Mouse (Mus musculus): Measurements from ENCODE around the gene Hyal3. TPM values are rescaled to one million over a fixed set of nuclear protein-coding genes. Genes with fewer than 3 reads are reported as not detected.

The Hyal3 gene
- total and polyA plus RNA-seq, 2 experiments from 2014 or later: 1.9 to 4.9 TPM

GRCm38 (mm10) chr9:107593101-107593976 is 12.7 kb downstream of the Hyal3 start:
- H3K27me3 ChIP-seq (ENCODE audit: insufficient read depth, low read length): no peaks in the 10 kb centered on the region
- WGBS: 63% methylated on average over 11 of the region's 11 CpGs

GRCm38 (mm10) chr9:107594281-107595062 is 13.9 kb downstream of the Hyal3 start:
- Histone ChIP-seq H3K36me3 (ENCODE audit: insufficient read depth, low read length) (peaks cover 26% of the 10 kb centered on the region), H3K4me2 (ENCODE audit: low read depth, low read length) (no peak overlapping the region), H3K4me1 (ENCODE audit: insufficient read depth, low read length) (no peaks in the 10 kb centered on the region), H3K9ac (replicated peaks; ENCODE audit: low read length) (no peak overlapping the region), H3K4me3 (ENCODE audit: low read length) (no peak overlapping the region), H3K27me3 (ENCODE audit: insufficient read depth, low read length) (no peaks in the 10 kb centered on the region), H3K9me3 (ENCODE audit: low read length) (no peaks in the 10 kb centered on the region), H3K27ac (no peak overlapping the region)
- ATAC-seq (no peak), DNase-seq (ENCODE audit: low spot score) (no peak)
- 69% methylated on average over 8 of the region's 8 CpGs for WGBS
- no peak for TF ChIP-seq CTCF (IDR thresholded peaks at IDR 0.05; ENCODE audit: low read depth)

More at GRCm38 (mm10) chr9:107593101-107593976, 12.7 kb downstream of the Hyal3 start:
- Histone ChIP-seq H3K4me1 (ENCODE audit: insufficient read depth, low read length) (peaks cover 2% of the 10 kb centered on the region; the same call in 1 of the 2 replicates), H3K9me3 (ENCODE audit: low read length) (no peaks in the 10 kb centered on the region), H3K36me3 (ENCODE audit: insufficient read depth, low read length) (peaks cover 26% of the 10 kb centered on the region), H3K9ac (replicated peaks; ENCODE audit: low read length) (no peak overlapping the region), H3K27ac (no peak overlapping the region), H3K4me3 (ENCODE audit: low read length) (no peak overlapping the region), H3K4me2 (ENCODE audit: low read depth, low read length) (no peak overlapping the region)
- DNase-seq (ENCODE audit: low spot score): peak; percentile 68
- no peak for TF ChIP-seq CTCF (IDR thresholded peaks at IDR 0.05; ENCODE audit: low read depth)
- ATAC-seq: peak; percentile 50

GRCm38 (mm10) chr9:107596619-107597569 is 16.3 kb downstream of the Hyal3 start:
- no peaks in the 10 kb centered on the region for H3K27me3 ChIP-seq (ENCODE audit: insufficient read depth, low read length)
- no peak overlapping the region for H3K9ac ChIP-seq (replicated peaks; ENCODE audit: low read length)
- no peaks in the 10 kb centered on the region; the same call in 1 of the 2 replicates for H3K4me1 ChIP-seq (ENCODE audit: insufficient read depth, low read length)
- no peaks in the 10 kb centered on the region for H3K9me3 ChIP-seq (ENCODE audit: low read length)
- TF ChIP-seq CTCF (IDR thresholded peaks at IDR 0.05; ENCODE audit: low read depth): no peak
- ATAC-seq (no peak), DNase-seq (ENCODE audit: low spot score) (no peak)
- no peak overlapping the region for H3K27ac ChIP-seq
- no peak overlapping the region for H3K4me3 ChIP-seq (ENCODE audit: low read length)
- no peak overlapping the region for H3K4me2 ChIP-seq (ENCODE audit: low read depth, low read length)
- peaks cover 9% of the 10 kb centered on the region; the same call in 1 of the 2 replicates for H3K36me3 ChIP-seq (ENCODE audit: insufficient read depth, low read length)
- WGBS: 86% methylated on average over 11 of the region's 11 CpGs

GRCm38 (mm10) chr9:107598385-107598784 is 17.8 kb downstream of the Hyal3 start:
- DNase-seq (ENCODE audit: low spot score) (no peak), ATAC-seq (no peak)
- Histone ChIP-seq H3K4me1 (ENCODE audit: insufficient read depth, low read length) (no peaks in the 10 kb centered on the region; the same call in 1 of the 2 replicates), H3K36me3 (ENCODE audit: insufficient read depth, low read length) (0 out of 2 replicates have a peak, but pooled peaks cover 5% of the 10 kb centered on the region), H3K9me3 (ENCODE audit: low read length) (no peaks in the 10 kb centered on the region), H3K9ac (replicated peaks; ENCODE audit: low read length) (no peak overlapping the region), H3K27me3 (ENCODE audit: insufficient read depth, low read length) (no peaks in the 10 kb centered on the region), H3K27ac (no peak overlapping the region), H3K4me3 (ENCODE audit: low read length) (no peak overlapping the region), H3K4me2 (ENCODE audit: low read depth, low read length) (no peak overlapping the region)
- 73% methylated on average over 5 of the region's 5 CpGs for WGBS
- TF ChIP-seq CTCF (IDR thresholded peaks at IDR 0.05; ENCODE audit: low read depth): no peak

- H3K4me3 ChIP-seq (ENCODE audit: low read length): no peak overlapping the region
- TF ChIP-seq CTCF (IDR thresholded peaks at IDR 0.05; ENCODE audit: low read depth): no peak
- H3K9me3 ChIP-seq (ENCODE audit: low read length): no peaks in the 10 kb centered on the region
- WGBS: 93% methylated on average over 9 of the region's 9 CpGs
- no peaks in the 10 kb centered on the region for H3K36me3 ChIP-seq (ENCODE audit: insufficient read depth, low read length)
- no peaks in the 10 kb centered on the region for H3K27me3 ChIP-seq (ENCODE audit: insufficient read depth, low read length)
- no peak overlapping the region for H3K9ac ChIP-seq (replicated peaks; ENCODE audit: low read length)
- no peak overlapping the region for H3K27ac ChIP-seq
- no peaks in the 10 kb centered on the region; the same call in 1 of the 2 replicates for H3K4me1 ChIP-seq (ENCODE audit: insufficient read depth, low read length)
- ATAC-seq (no peak), DNase-seq (ENCODE audit: low spot score) (no peak)
- no peak overlapping the region for H3K4me2 ChIP-seq (ENCODE audit: low read depth, low read length)
Measured at GRCm38 (mm10) chr9:107599433-107599832, 18.8 kb downstream of the Hyal3 start.

GRCm38 (mm10) chr9:107599842-107600241 is 19.2 kb downstream of the Hyal3 start:
- no peak for TF ChIP-seq CTCF (IDR thresholded peaks at IDR 0.05; ENCODE audit: low read depth)
- Histone ChIP-seq H3K27me3 (ENCODE audit: insufficient read depth, low read length) (no peaks in the 10 kb centered on the region), H3K4me3 (ENCODE audit: low read length) (no peak overlapping the region), H3K4me1 (ENCODE audit: insufficient read depth, low read length) (peaks cover 3% of the 10 kb centered on the region; the same call in 1 of the 2 replicates), H3K27ac (no peak overlapping the region), H3K36me3 (ENCODE audit: insufficient read depth, low read length) (no peaks in the 10 kb centered on the region), H3K9me3 (ENCODE audit: low read length) (no peaks in the 10 kb centered on the region), H3K4me2 (ENCODE audit: low read depth, low read length) (no peak overlapping the region), H3K9ac (replicated peaks; ENCODE audit: low read length) (no peak overlapping the region)
- ATAC-seq: no peak
- 78% methylated on average over 14 of the region's 14 CpGs for WGBS
- DNase-seq (ENCODE audit: low spot score): peak; percentile 31

Data from hindbrain, postnatal 0 days (tissue).